Mouse (Mus musculus): ENCODE data around the gene 4931429L15Rik. TPM values are rescaled to one million over a fixed set of nuclear protein-coding genes. Genes with fewer than 3 reads are reported as not detected.
"Not testable (repeated sequence)": the region's sequence is repeated elsewhere in the genome, so short reads cannot be mapped to it uniquely, and the experiment has no call there.

The 4931429L15Rik gene
- total and polyA plus RNA-seq, 2 experiments, result not detected

GRCm38 (mm10) chr9:46337331-46337730, 17.5 kb upstream of the 4931429L15Rik start:
- Histone ChIP-seq H3K27me3 (ENCODE audit: control insufficient read depth, insufficient read depth, low read length) (peaks cover 6% of the 10 kb centered on the region; the same call in 1 of the 2 replicates), H3K79me2 (ENCODE audit: control insufficient read depth, insufficient read depth, low read length) (no peaks in the 10 kb centered on the region), H3K4me1 (ENCODE audit: control insufficient read depth, insufficient read depth, low read length) (no peaks in the 10 kb centered on the region), H3K27ac (replicated peaks; ENCODE audit: insufficient read depth, low read depth, low read length) (no peak overlapping the region), H3K9ac (ENCODE audit: low read depth, low read length) (no peak overlapping the region), H3K36me3 (ENCODE audit: control insufficient read depth, insufficient read depth, low read length) (no peaks in the 10 kb centered on the region), H3K4me3 (ENCODE audit: insufficient read depth, low read depth, low read length) (no peak overlapping the region)
- WGBS, result 78% methylated on average over 7 of the region's 7 CpGs
- no peak for DNase-seq (ENCODE audit: extremely low read depth, low read depth, low spot score)
- no peak for TF ChIP-seq POLR2A (IDR thresholded peaks at IDR 0.05; ENCODE audit: extremely low read depth, insufficient read depth, low read length)
- no peak for TF ChIP-seq CTCF (IDR thresholded peaks at IDR 0.05; ENCODE audit: low read depth, low read length)

GRCm38 (mm10) chr9:46336294-46336693, 16.5 kb upstream of the 4931429L15Rik start:
- not testable (repeated sequence) for H3K4me3 ChIP-seq (ENCODE audit: insufficient read depth, low read depth, low read length); H3K4me1 ChIP-seq (ENCODE audit: control insufficient read depth, insufficient read depth, low read length); DNase-seq (ENCODE audit: extremely low read depth, low read depth, low spot score); H3K79me2 ChIP-seq (ENCODE audit: control insufficient read depth, insufficient read depth, low read length); H3K27me3 ChIP-seq (ENCODE audit: control insufficient read depth, insufficient read depth, low read length); H3K36me3 ChIP-seq (ENCODE audit: control insufficient read depth, insufficient read depth, low read length); H3K27ac ChIP-seq (replicated peaks; ENCODE audit: insufficient read depth, low read depth, low read length); H3K9ac ChIP-seq (ENCODE audit: low read depth, low read length)
- 89% methylated on average over 13 of the region's 14 CpGs for WGBS

GRCm38 (mm10) chr9:46335461-46335995, 15.7 kb upstream of the 4931429L15Rik start:
- no peaks in the 10 kb centered on the region for H3K4me1 ChIP-seq (ENCODE audit: control insufficient read depth, insufficient read depth, low read length)
- H3K4me3 ChIP-seq (ENCODE audit: insufficient read depth, low read depth, low read length), result no peak overlapping the region
- no peaks in the 10 kb centered on the region for H3K79me2 ChIP-seq (ENCODE audit: control insufficient read depth, insufficient read depth, low read length)
- DNase-seq (ENCODE audit: extremely low read depth, low read depth, low spot score), result no peak
- TF ChIP-seq CTCF (IDR thresholded peaks at IDR 0.05; ENCODE audit: low read depth, low read length) (no peak), POLR2A (IDR thresholded peaks at IDR 0.05; ENCODE audit: extremely low read depth, insufficient read depth, low read length) (no peak)
- H3K36me3 ChIP-seq (ENCODE audit: control insufficient read depth, insufficient read depth, low read length), result no peaks in the 10 kb centered on the region
- H3K27ac ChIP-seq (replicated peaks; ENCODE audit: insufficient read depth, low read depth, low read length), result no peak overlapping the region
- 76% methylated on average over 10 of the region's 10 CpGs for WGBS
- H3K27me3 ChIP-seq (ENCODE audit: control insufficient read depth, insufficient read depth, low read length), result peaks cover 6% of the 10 kb centered on the region; the same call in 1 of the 2 replicates
- no peak overlapping the region for H3K9ac ChIP-seq (ENCODE audit: low read depth, low read length)

DNA sequence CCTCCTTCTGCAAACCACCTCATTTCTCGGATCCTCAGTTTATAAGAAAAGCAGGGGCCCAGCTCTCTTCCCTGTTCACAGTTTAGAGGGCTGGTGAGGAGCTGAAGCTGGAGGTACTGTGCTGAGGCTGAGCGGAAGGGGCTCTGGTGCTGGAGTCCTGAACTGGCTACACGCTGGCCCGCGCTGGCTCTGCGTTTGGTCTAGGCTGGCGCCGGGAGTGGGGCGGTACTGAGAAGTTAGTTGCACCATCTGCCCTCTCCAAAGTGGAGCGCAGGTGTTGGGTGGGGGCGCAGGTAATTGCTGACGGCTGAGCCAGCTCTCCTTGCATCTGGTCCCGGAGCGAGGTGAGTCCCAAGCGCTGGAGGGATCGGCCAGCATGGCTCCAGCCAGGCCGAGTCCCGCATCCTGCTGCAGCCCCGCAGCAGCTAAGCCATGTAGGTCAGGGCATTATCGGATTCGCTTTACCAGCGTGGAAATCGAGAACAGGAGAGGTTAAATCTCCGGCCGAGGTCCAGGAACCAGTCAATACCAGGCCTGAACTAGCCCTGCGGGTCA, 14.8 kb upstream of the 4931429L15Rik start:
- H3K9ac ChIP-seq (ENCODE audit: low read depth, low read length), result no peak overlapping the region
- H3K4me1 ChIP-seq (ENCODE audit: control insufficient read depth, insufficient read depth, low read length), result no peaks in the 10 kb centered on the region
- H3K4me3 ChIP-seq (ENCODE audit: insufficient read depth, low read depth, low read length), result no peak overlapping the region
- peaks cover 11% of the 10 kb centered on the region; the same call in 1 of the 2 replicates for H3K27me3 ChIP-seq (ENCODE audit: control insufficient read depth, insufficient read depth, low read length)
- no peaks in the 10 kb centered on the region for H3K36me3 ChIP-seq (ENCODE audit: control insufficient read depth, insufficient read depth, low read length)
- no peak overlapping the region for H3K27ac ChIP-seq (replicated peaks; ENCODE audit: insufficient read depth, low read depth, low read length)
- H3K79me2 ChIP-seq (ENCODE audit: control insufficient read depth, insufficient read depth, low read length), result no peaks in the 10 kb centered on the region
- TF ChIP-seq POLR2A (IDR thresholded peaks at IDR 0.05; ENCODE audit: extremely low read depth, insufficient read depth, low read length) (no peak), CTCF (IDR thresholded peaks at IDR 0.05; ENCODE audit: low read depth, low read length) (no peak)
- DNase-seq (ENCODE audit: extremely low read depth, low read depth, low spot score), result no peak
- WGBS, result 41% methylated on average over 26 of the region's 26 CpGs

DNA sequence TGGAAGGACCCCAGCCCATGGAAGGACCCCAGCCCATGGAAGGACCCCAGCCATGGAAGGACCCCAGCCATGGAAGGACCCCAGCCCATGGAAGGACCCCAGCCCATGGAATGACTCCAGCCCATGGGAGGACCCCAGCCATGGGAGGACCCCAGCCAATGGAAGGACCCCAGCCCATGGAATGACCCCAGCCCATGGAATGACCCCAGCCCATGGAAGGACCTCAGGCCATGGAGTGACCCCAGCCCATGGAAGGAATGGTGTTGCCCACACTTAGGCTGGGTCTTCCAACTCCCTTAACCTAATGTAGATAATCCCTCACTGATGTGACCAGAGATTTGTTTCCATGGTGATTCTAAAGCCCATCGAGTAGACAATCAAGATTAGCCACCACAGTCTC, 11.5 kb upstream of the 4931429L15Rik start:
- Histone ChIP-seq H3K27me3 (ENCODE audit: control insufficient read depth, insufficient read depth, low read length) (peaks cover 11% of the 10 kb centered on the region; the same call in 1 of the 2 replicates), H3K4me3 (ENCODE audit: insufficient read depth, low read depth, low read length) (no peak overlapping the region), H3K4me1 (ENCODE audit: control insufficient read depth, insufficient read depth, low read length) (no peaks in the 10 kb centered on the region), H3K79me2 (ENCODE audit: control insufficient read depth, insufficient read depth, low read length) (no peaks in the 10 kb centered on the region), H3K36me3 (ENCODE audit: control insufficient read depth, insufficient read depth, low read length) (no peaks in the 10 kb centered on the region), H3K27ac (replicated peaks; ENCODE audit: insufficient read depth, low read depth, low read length) (no peak overlapping the region), H3K9ac (ENCODE audit: low read depth, low read length) (no peak overlapping the region)
- DNase-seq (ENCODE audit: extremely low read depth, low read depth, low spot score), result no peak
- TF ChIP-seq POLR2A (IDR thresholded peaks at IDR 0.05; ENCODE audit: extremely low read depth, insufficient read depth, low read length), result no peak
- TF ChIP-seq CTCF (IDR thresholded peaks at IDR 0.05; ENCODE audit: low read depth, low read length), result no peak
- 89% methylated on average over 1 of the region's 1 CpGs for WGBS

DNA sequence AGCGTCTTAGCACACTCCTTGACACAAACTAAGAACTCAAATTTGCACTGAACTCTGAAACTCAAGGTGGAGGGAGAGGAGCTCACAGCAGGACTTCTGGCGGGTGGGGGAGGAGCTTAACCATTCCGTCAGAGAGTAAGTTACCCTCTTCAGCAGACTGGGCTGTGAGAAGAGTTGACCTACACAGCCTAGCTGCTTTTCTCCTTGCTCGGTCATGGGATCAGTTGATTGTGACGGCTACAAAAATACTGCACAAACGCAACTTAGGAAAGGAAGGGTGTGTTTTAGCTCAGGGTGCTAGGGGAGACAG, 10.8 kb upstream of the 4931429L15Rik start:
- no peak for TF ChIP-seq POLR2A (IDR thresholded peaks at IDR 0.05; ENCODE audit: extremely low read depth, insufficient read depth, low read length)
- no peaks in the 10 kb centered on the region for H3K4me1 ChIP-seq (ENCODE audit: control insufficient read depth, insufficient read depth, low read length)
- WGBS, result 49% methylated on average over 6 of the region's 6 CpGs
- no peak overlapping the region for H3K27ac ChIP-seq (replicated peaks; ENCODE audit: insufficient read depth, low read depth, low read length)
- H3K27me3 ChIP-seq (ENCODE audit: control insufficient read depth, insufficient read depth, low read length), result peaks cover 11% of the 10 kb centered on the region; the same call in 1 of the 2 replicates
- no peak overlapping the region for H3K9ac ChIP-seq (ENCODE audit: low read depth, low read length)
- no peak for DNase-seq (ENCODE audit: extremely low read depth, low read depth, low spot score)
- H3K4me3 ChIP-seq (ENCODE audit: insufficient read depth, low read depth, low read length), result no peak overlapping the region
- no peaks in the 10 kb centered on the region for H3K79me2 ChIP-seq (ENCODE audit: control insufficient read depth, insufficient read depth, low read length)
- H3K36me3 ChIP-seq (ENCODE audit: control insufficient read depth, insufficient read depth, low read length), result no peaks in the 10 kb centered on the region

Data from liver, adult 2 months (tissue).